Mouse (Mus musculus) stomach, postnatal 0 days (tissue): ENCODE measurements around the gene Rin1. TPM values are rescaled to one million over a fixed set of nuclear protein-coding genes. Genes with fewer than 3 reads are reported as not detected.
"Not testable (repeated sequence)": the region's sequence is repeated elsewhere in the genome, so short reads cannot be mapped to it uniquely, and the experiment has no call there.

ENCODE experiments used
- ATAC-seq: fragments of 200-750 bp; cut with Nextera tagmentation; 2 replicates; pipeline ENCODE4 v1.8.0; 2017; ENCODE audit not compliant: low FRiP score, low TSS enrichment
- DNase-seq: peaks from one replicate; pipeline ENCODE4 v3.0.0-alpha.2; 2016; ENCODE audit warnings: low spot score
- H3K27ac ChIP-seq: fragments of 300-500 bp; sonication (generic); replicated peaks from 2 replicates; pipeline ENCODE4 v1.5.1; 2014; ENCODE audit warnings: mild to moderate bottlenecking, control low read depth
- H3K27me3 ChIP-seq: fragments of 300-500 bp; sonication (generic); 2 replicates; pipeline ENCODE4 v1.6.1; 2014; ENCODE audit warnings: low read length; ENCODE audit not compliant: control insufficient read depth, insufficient read depth
- H3K36me3 ChIP-seq: fragments of 300-500 bp; sonication (generic); 2 replicates; pipeline ENCODE4 v1.6.1; 2014; ENCODE audit warnings: low read length, mixed read lengths; ENCODE audit not compliant: control insufficient read depth, insufficient read depth
- H3K4me1 ChIP-seq: fragments of 300-500 bp; sonication (generic); replicated peaks from 2 replicates; pipeline ENCODE4 v1.6.1; 2014; ENCODE audit warnings: antibody characterized with exemption; ENCODE audit not compliant: control insufficient read depth, insufficient read depth
- H3K4me2 ChIP-seq: fragments of 300-500 bp; sonication (generic); replicated peaks from 2 replicates; pipeline ENCODE4 v1.6.1; 2014; ENCODE audit warnings: low read depth, mild to moderate bottlenecking, control low read depth, moderate library complexity
- H3K4me3 ChIP-seq: fragments of 300-500 bp; sonication (generic); 2 replicates; pipeline ENCODE4 v1.5.1; 2014; ENCODE audit warnings: low read depth, low read length, control low read depth
- H3K9ac ChIP-seq: fragments of 300-500 bp; sonication (generic); 2 replicates; pipeline ENCODE4 v1.6.1; 2014; ENCODE audit warnings: mild to moderate bottlenecking, low read length, control low read depth, mixed read lengths
- H3K9me3 ChIP-seq: fragments of 300-500 bp; sonication (generic); 2 replicates; pipeline ENCODE4 v1.6.1; 2016; ENCODE audit warnings: low read length; ENCODE audit not compliant: control insufficient read depth
- CTCF ChIP-seq: IDR thresholded peaks from 2 replicates; pipeline ENCODE4 v1.5.1; 2016; ENCODE audit warnings: antibody characterized with exemption, low read depth, mild to moderate bottlenecking, moderate library complexity
- EP300 ChIP-seq: optimal IDR thresholded peaks from 2 replicates; pipeline ENCODE3; 2016; ENCODE audit warnings: antibody characterized with exemption
- WGBS: fragments of 180-500 bp; shearing (Covaris S2); extraction: QIAGEN DNeasy Blood & Tissue Kit; methylation state at CpG from one replicate; pipeline ENCODE4 v1.1.7; 2014; 5-methylcytosine and 5-hydroxymethylcytosine counted together
- polyA plus RNA-seq: library from polyadenylated mRNA; unstranded; fragments of >200 nt; fragmentation: Nextera tagmentation; extraction: Ambion mirVana; gene quantifications from 2 replicates; pipeline ENCODE4 v1.2.1, GENCODE M21; 2015

Rin1 gene
- polyA plus RNA-seq, 1 experiment from 2014 or later: 2.6 TPM

DNA sequence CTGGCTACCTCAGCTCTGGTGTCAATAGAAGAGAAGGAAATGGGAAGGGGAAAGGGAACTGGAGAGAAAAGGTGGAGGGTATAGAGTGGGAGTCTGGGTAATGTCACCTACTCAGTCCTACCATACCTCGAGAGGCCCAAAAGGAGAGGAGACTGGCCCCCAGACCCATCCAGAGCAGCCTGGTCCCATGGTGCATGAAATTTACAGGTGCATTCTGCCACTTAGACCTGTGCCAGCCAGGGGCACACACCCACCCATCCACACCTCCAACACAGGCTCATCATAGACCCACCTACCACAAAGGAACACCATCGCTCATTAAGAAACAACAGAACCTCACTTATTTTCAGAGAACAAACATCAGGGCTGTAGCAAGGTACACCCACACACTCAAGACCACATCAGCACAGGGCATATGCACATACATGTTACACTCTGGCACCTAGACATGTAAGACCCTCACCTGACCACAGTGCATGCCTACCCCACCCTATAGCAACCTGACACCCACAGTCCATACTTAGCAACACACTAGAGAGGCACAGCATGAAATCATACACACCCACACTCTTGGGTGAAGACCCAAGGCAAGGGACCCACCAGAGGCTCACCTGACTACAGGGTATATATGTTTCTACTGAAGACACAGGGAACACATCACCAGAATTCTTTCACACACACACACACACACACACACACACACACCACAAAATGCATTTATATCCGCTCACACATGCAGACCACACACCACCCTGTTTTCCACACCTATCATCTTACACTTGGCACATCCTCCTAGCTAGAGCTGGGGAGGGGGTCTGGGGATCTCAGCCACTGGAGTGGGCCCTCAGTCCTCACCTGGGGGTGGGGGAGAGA lies 33.9 kb downstream of the Rin1 start:
- no peak for DNase-seq
- Histone ChIP-seq H3K9ac (no peak overlapping the region), H3K27me3 (peaks cover 7% of the 10 kb centered on the region), H3K4me2 (peak overlapping the region; percentile 77; the same call in 1 of the 2 replicates), H3K36me3 (no peaks in the 10 kb centered on the region), H3K4me3 (peak overlapping the region; percentile 46), H3K4me1 (peaks cover 3% of the 10 kb centered on the region; the same call in 1 of the 2 replicates), H3K9me3 (no peaks in the 10 kb centered on the region), H3K27ac (no peak overlapping the region)
- TF ChIP-seq CTCF (no peak), EP300 (no peak)
- ATAC-seq: no peak
- 58% methylated on average over 3 of the region's 3 CpGs for WGBS

DNA sequence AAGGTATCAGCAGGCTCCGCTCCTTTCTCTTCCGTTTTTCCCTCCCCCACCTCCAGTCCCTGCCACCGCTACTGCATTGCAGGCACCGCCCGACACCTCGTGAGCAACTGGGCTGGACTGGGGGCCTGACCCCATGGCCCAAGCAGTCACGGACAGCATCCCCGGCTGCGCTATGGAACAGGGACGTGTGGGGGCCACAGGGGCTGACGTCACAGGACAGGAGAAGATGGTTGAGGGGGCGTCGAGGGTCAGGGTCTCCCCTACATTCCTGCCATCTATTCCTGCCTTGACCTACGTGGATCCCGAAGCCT lies 34.5 kb downstream of the Rin1 start:
- no peaks in the 10 kb centered on the region for H3K36me3 ChIP-seq
- ATAC-seq (no peak), DNase-seq (peak; percentile 45)
- H3K9me3 ChIP-seq: no peaks in the 10 kb centered on the region
- TF ChIP-seq CTCF (no peak), EP300 (no peak)
- H3K4me2 ChIP-seq: peak overlapping the region; percentile 77
- H3K27me3 ChIP-seq: peaks cover 7% of the 10 kb centered on the region
- peak overlapping the region; percentile 46 for H3K4me3 ChIP-seq
- WGBS: 9% methylated on average over 15 of the region's 15 CpGs
- peak overlapping the region; percentile 54 for H3K9ac ChIP-seq
- peaks cover 5% of the 10 kb centered on the region; the same call in 1 of the 2 replicates for H3K4me1 ChIP-seq
- H3K27ac ChIP-seq: peak overlapping the region; percentile 24; the same call in 1 of the 2 replicates

DNA sequence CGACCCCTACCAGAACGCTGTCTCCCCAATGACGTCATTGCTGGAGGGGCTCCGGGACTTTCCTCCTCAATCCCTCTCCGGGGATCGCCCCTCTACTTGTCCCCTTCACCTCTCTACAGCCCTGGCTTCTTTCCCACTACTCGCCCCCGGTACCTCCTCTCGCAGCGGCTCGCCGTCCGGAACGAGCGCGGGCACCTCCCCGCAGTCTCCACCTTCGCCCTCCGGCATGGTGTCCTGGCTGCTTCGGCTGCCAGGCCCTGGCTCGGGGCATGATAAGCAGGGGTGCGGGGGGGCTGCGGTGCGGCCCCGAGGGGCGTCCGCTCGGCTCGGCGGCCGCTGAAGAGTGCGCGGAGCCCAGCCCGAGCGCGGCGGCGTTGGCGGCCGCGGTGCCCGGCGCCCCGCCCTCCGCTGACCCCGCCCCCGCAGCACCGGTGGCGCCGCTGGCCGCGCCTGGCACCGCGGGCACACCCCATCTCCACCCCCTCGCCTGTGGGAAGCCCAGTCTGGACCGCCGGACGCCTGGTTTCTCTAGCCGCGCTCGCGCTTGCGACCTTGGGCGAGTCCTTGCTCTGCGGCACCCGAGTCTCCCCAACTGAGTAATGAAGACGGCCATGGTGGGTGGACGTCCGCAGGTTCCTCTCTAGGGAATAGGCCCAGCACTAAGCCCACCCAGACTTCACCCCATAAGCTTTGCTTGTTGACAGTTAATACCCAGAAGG lies 35.0 kb downstream of the Rin1 start, which contains the start of gene Tmem151a:
Gene Tmem151a, minus strand, starts transcription at position 387 of the 719 bp plus-strand sequence.
- no peaks in the 10 kb centered on the region for H3K9me3 ChIP-seq
- DNase-seq: peak; percentile 86
- peak within 1 kb of the TSS; percentile 24; the same call in 1 of the 2 replicates for H3K27ac ChIP-seq
- under 1% methylated on average over 65 of the region's 69 CpGs for WGBS
- peak; percentile 35 for ATAC-seq
- no peak for TF ChIP-seq CTCF
- no peak for TF ChIP-seq EP300
- H3K4me2 ChIP-seq: peak within 1 kb of the TSS; percentile 77
- no peaks in the 10 kb centered on the region for H3K36me3 ChIP-seq
- peaks cover 5% of the 10 kb centered on the region; the same call in 1 of the 2 replicates for H3K4me1 ChIP-seq
- H3K9ac ChIP-seq: peak within 1 kb of the TSS; percentile 54
- H3K4me3 ChIP-seq: peak within 1 kb of the TSS; percentile 46
- peaks cover 7% of the 10 kb centered on the region for H3K27me3 ChIP-seq

DNA sequence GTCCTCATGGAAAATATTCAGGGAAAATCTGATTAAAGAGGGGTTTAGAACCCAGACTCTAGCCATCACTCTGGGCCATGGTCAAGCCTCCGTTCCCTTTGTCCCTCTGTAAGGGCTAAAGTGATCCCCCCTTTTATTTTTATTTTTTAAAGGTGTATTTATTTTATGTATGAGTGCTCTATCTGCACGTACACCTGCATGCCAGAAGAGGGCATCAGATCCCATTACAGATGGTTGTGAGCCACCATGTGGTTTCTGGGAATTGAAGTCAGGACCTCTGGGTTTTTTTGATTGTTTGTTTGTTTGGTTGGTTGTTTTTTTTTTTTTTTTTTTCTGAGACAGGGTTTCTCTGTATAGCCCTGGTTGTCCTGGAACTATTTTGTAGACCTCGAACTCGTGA lies 36.3 kb downstream of the Rin1 start:
- not testable (repeated sequence) for H3K36me3 ChIP-seq, DNase-seq, H3K9me3 ChIP-seq, H3K4me1 ChIP-seq, ATAC-seq, H3K27me3 ChIP-seq, H3K27ac ChIP-seq, H3K9ac ChIP-seq, H3K4me2 ChIP-seq, H3K4me3 ChIP-seq
- 55% methylated on average over 4 of the region's 4 CpGs for WGBS
- peak; percentile 52 for TF ChIP-seq CTCF

DNA sequence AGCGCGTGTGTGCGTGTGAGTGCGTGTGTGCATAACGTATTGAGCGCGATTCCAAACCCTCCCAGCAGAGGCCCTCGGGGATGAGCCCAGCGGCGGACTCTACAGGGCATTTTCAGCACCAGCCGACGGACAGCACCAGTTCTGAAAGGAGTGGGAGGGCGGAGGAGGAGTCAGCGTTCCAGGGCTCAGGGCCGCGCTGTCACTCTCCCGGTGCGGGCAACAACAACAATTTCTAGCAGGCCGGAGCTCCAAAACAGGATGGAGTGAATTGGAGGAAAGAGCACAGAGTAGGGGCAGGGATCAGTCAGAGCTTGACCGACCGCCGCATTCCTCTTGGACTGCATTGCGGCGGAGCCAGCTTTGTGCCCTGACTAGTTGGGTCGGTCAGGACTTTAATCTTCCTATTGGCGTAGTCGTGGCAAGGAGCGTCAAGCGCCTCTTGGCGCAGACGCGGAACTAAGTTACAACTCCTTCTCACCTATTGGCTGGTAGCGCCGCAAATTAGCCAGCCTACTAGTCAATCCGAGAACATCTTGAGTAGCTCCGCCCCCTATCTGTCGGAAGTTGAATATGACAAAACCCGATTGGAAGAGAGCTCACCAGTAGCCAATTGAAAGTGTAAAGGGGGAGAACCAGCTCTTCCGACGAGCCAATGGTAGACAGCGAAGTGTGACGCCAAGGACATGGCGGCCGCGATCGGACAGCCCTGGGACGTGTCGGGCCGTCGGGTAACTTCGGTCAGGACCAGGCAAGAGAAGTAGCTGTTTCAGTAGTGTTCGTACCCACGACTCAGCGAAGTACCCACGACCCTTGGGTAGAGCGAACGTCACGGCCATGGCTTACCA lies 37.8 kb downstream of the Rin1 start, which contains the start of gene Yif1a:
Gene Yif1a, plus strand, starts transcription at position 655 of the 845 bp plus-strand sequence.
- ATAC-seq: peak; percentile 90
- no peaks in the 10 kb centered on the region for H3K9me3 ChIP-seq
- TF ChIP-seq EP300: no peak
- TF ChIP-seq CTCF: peak; percentile 79
- peaks cover 5% of the 10 kb centered on the region; the same call in 1 of the 2 replicates for H3K4me1 ChIP-seq
- H3K36me3 ChIP-seq: peaks cover 16% of the 10 kb centered on the region
- H3K4me3 ChIP-seq: peak within 1 kb of the TSS; percentile 72
- WGBS: under 1% methylated on average over 58 of the region's 58 CpGs
- peak within 1 kb of the TSS; percentile 82 for H3K9ac ChIP-seq
- peak; percentile 95 for DNase-seq
- peak within 1 kb of the TSS; percentile 89 for H3K4me2 ChIP-seq
- H3K27ac ChIP-seq: peak within 1 kb of the TSS; percentile 87
- no peaks in the 10 kb centered on the region; the same call in 1 of the 2 replicates for H3K27me3 ChIP-seq
